Mouse (Mus musculus) gastrocnemius, adult 18-20 months (tissue): ENCODE data around the gene Mrgprg. TPM values are rescaled to one million over a fixed set of nuclear protein-coding genes. Genes with fewer than 3 reads are reported as not detected.

Source experiments
- DNase-seq: peaks from one replicate; pipeline ENCODE4 v3.0.0; 2021; ENCODE audit warnings: low spot score
- long read RNA-seq, 2 experiments: library from polyadenylated mRNA; stranded (forward); transcript quantifications; one replicate each; pipeline ENCODE4 v2.0.0; 2021
- total RNA-seq, 2 experiments: library from RNA; stranded (reverse); gene quantifications; 2 replicates each; pipeline ENCODE4 v1.2.3; 2021

The Mrgprg gene
- total RNA-seq: under 1 TPM; 0.43 to 0.71 TPM
- long read RNA-seq, experiment 1: 0 reads
- long read RNA-seq, experiment 2, partial matches to known transcripts: 0 of 1 reads
- long read RNA-seq, experiment 2, other reads (novel, unspliced or antisense): 1 of 1 reads

DNA sequence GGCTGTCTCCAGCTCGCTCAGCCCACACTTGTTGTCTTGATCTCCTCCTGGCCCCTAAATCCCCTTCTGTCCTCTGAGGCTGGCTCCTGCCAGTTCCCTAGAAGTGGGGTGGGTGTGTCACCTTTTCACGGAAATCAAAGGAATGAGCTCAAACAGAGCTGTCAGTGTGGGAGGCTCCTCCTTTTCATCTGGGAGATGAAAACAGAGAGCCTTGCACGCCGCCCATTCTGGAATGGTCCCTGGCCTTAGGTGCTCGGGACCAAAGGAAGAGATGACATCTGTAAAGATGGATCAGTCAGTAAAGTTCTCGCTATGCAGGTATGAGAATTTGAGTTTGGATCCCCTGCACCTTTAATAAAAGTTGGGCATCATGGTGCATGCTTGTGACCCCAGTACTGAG lies at the start of gene Mrgprg:
Mrgprg (minus strand) TSS at position 101 of the 400 bp plus-strand sequence.
- DNase-seq: no peak

DNA sequence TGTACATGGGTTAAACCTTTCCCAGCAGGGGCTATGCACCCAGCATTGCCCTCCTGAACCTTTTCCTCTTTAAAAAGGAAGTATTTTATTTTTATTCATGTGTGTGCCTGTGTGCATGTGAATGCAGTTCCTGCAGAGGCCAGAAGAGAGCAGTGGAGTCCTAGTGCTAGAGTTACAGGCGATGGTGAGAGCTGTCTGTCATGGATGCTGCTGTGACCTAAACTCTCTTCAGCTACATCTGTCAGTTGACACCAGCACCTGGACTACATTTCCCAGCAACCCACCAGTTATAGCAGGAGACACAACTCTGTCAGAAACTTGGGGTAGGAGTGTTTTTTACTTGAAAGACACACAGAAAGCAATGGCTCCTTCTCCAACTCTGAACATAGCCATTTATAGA lies 42.1 kb upstream of the Mrgprg start:
- DNase-seq: no peak

DNA sequence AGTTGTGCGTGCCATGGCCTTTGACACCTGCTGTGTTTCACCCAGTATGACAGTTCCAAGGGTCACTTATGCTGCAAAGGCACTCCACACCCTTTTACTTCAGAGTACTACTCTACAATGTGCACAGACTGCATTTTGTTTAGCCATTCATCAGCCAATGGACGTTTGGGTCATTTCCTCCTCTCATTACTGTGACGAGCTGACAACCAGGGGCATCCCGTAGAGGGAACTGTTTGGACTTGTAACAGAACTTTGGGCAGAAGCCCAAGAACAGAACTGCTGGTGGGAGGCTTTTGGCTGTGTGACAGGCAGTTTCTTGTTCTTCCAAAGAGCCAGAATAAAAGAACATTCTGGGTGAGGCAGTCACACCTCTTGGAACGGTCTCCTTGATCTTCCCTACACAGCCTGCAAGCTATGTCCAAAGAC lies 38.4 kb upstream of the Mrgprg start:
- no peak for DNase-seq

DNA sequence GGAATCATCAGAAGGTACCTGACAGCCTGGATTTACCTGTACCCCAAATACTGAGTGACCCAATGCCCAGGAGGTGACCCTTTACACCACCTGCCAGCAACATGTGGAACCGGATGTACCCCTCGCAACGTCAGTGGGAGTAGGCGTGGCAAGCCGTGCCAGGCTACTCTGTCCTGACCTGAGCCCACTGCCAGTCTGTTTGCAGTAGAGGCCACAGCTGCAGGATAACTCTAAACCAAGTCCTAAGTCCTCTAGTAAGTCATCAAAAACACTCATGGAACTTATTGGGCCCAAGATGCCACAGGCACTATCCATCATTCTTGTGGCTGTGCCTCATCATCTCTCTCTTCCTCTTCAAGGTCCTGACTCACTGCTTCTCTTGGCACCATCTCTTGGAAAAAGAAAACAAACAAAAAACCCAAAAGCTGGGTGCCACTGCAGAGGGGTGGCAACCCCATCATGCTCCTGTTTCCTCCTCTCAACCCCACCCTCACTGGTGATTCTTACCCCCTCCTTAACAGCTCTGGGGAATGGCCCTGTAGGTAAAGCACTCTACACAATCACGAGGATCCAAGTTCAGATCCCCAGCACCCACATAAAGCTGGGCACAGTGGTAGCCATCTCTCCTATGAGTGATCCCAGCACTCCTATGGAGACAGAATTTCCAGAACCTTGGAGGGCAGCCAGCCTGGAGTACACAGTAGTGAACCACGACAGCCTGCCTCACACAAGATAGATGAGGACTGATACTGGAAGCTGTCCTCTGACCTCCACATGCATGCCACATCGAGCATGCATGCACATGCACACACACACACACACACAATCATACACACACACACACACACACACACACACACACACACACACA lies 34.6 kb upstream of the Mrgprg start:
- no peak for DNase-seq

DNA sequence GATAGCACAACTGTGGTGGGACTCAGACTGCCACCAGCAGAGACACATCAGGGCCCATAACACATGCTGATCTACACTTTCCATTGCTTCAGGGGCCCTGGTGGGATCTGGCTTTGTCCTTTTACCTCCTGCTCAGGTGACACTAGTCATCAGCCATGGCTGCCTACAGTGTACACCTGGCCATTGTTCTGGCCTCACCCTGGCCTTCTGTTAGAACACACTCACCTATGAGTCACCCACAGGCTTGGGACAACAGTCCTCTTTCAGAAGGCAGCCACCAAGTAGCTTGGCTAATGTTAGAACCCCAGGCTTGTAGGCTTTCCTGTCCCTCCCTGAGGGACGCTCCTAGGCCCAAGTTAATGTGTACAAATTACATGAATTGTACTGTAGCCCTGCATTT lies 34.0 kb upstream of the Mrgprg start:
- DNase-seq: no peak

DNA sequence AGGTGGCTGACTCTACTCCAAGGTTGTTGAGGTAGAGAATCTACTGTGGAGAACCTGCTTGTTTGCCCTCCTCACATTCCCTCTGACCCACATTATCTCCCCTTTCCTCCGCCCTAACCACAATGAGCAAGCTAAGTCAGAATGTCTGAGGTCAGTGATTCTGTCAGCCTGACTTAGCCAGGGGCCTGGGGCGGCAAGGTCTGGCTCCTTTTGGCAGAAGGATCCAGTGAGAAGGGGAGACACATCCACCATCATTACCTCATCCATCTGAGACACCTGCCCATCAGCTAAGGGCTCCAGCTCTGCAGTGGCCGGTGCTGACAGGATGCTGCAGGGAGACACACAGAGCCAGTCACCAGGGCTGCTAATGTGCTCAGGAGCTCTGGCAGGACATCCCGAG lies 32.0 kb upstream of the Mrgprg start:
- DNase-seq: no peak

DNA sequence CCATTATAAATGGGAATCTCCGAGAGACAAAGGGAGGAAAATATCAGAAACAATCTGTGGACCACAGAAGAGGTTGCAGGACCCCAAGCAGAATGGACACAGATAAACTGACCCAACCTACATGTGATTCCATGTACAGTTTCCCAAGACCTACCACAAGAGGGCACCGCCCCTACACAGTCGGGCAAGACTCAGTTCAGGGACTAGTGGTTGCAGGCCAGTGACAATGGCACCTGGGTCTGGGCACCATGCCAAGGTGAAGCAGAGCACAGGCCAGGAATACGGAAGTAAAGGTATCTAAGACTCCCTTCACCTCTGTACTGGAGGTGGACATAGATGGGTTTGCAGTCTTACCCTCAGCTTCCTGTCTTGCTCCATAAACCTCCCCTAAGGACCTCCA lies 26.3 kb upstream of the Mrgprg start:
- no peak for DNase-seq

DNA sequence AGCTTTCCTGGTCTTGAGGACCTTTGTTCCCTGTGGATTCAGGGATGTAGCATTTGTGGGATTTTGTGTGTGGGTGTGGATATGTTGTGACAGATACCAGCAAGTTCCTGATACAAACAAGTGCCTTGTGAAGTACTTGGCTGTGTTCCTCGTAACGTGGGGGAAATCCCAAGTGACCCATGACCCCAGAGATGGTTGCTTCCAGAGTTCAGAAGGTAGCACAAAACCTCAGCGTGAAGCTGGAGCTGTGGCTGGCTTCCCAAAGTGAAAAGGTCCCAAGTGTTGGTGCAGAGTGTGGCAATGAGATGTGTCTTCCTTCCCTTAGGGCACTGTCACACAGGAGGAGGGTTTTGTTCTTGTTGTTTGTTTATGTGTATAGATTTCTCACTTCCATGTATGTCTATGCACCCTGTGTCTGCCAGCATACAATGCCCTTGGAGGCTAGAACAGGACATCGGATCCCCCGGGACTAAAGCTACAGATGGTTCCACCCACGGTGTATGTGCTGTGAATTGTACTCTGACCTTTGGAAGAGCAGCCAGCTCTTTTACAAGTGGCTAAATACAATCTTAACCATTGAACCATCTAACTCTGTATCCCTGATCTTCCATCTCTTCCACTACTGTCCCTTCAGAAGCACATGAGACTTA lies 25.7 kb upstream of the Mrgprg start:
- no peak for DNase-seq

DNA sequence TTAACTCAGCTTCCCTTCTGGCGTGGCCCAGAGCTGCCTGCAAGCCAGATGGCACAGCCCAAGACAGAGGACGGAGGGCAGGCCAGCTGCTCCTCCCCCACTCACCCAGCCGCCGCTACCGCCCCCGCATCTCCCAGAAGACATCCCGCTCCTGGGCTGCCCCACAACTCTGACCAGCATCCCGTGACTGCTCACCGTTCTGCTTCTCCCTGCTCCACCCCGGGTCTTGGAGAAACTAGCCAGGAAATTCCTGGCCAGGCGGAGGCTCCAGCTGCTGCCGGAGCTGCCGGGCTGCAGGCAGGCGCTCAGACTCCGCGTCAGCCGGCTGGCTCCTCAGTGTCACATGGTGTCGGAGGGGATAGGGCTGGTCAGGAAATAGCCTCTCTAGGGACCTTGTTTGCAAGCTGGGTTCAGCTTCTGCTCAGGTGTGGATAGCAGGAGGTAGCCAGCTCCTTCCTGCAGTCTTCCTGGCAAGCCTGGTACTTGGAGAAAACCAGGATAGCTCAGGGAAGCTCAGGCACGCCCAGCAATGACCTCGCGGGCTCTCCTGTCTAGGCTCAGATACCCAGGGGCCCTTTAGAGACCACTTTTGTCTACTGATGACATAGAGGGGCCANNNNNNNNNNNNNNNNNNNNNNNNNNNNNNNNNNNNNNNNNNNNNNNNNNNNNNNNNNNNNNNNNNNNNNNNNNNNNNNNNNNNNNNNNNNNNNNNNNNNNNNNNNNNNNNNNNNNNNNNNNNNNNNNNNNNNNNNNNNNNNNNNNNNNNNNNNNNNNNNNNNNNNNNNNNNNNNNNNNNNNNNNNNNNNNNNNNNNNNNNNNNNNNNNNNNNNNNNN lies 17.4 kb upstream of the Mrgprg start, which contains the start of gene Mrgpre:
Mrgpre (minus strand) TSS at position 505 of the 834 bp plus-strand sequence.
- DNase-seq: peak; percentile 85

DNA sequence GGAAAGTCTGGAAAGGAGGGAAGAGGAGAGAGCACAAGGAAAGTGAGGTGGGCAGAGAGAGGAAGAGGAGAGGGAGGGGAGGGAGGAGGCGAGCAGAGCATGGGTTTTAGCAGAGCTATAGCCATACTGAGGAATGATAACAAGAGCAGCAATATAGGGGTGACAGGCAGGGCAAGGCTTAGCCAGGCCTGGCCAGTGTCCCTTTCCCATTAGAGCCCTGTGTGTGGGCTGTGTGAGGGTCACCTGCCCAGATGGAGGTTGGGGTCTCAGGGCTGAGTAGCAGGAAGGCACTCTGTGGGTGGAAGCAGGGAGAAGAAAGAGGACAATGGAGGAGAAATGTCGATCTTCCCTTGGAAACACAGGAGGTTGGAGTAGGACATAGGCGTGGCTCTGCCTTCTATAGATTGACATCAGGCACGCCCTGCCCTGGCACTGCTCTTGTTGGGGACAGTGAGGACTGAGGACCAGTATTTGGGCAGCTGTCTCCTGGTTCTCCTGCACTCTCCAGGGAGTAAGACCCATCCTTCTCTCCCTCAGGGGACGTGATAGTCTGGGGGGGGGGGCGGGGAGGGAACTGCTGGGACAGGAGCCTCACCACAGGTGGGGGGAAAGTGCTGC lies 16.7 kb upstream of the Mrgprg start:
- DNase-seq: no peak

DNA sequence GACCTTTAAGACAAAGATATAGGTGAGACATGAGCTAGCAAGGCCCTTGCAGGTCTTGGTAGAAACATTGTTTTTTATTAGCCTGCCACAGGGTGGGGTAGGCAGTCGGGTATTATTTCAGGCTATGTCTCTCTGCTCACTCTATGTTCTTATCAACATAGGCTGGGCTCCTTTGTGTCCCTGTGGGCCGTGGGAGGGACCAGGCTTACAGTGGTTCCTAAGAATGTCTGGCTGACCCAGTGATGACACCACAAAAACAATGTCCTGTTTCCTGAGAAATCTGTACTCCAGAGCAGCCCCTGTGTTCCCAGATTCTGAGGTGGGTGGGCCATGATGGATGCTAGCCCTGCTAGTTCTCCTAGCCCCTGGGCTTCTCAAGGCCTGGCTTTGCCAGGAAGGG lies 10.6 kb upstream of the Mrgprg start:
- peak; percentile 38 for DNase-seq

DNA sequence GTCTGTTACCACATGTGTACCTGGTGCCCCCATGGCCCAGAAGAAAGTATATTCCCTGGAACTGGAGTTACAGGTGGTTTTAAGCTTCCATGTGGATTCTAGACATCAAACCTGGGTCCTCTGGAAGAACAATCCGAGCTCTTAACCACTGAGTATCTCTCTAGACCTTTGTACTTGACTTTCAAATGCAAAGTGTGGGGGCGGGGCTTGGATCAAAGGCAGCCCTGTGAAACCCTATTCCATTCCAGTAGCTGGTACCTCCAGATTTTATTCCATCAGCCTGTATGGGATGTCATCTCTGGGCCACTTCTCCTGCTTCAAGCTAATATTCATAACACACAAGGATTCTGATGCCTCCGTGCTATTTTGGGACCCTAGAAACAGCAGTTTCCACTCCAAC lies 9.3 kb upstream of the Mrgprg start:
- DNase-seq: no peak

DNA sequence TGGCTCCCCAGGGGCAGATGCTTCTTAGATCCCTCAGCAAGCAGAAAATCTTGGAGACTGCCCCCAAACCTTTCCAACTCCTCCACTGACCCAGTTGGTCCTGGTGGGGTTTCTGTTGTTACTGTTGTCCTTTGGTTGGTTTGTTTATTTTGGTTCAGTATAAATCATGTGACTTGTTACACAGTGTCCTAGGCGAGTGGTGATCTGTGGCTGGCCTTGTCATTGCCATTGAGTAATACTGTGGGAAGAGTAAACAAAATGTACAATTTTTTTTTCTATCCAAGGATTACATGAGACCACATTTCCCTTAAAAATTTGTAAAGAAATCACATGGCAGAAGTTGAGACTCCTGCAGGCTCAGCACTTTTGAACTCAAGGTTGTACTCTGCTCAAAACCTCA lies 2.7 kb upstream of the Mrgprg start:
- DNase-seq: no peak

DNA sequence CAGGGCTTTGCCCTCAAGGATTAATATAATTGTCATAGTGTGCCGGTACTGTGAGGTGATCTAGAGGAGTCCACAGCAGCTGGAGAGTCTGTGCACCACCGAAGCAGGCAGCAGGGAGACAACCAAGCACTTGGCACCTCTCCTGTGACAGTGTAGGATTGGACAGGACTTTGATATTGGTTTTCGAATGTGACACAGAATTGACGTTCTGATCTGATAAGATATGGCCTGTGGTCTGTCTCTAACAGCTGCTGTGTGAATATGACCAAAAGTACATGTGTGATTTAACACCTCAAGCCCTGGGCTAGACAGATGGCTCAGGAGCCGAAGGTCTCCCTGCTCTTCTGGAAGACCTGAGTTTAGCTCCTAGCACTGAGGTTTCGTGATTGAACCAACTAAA lies 1.5 kb upstream of the Mrgprg start:
- DNase-seq: no peak

DNA sequence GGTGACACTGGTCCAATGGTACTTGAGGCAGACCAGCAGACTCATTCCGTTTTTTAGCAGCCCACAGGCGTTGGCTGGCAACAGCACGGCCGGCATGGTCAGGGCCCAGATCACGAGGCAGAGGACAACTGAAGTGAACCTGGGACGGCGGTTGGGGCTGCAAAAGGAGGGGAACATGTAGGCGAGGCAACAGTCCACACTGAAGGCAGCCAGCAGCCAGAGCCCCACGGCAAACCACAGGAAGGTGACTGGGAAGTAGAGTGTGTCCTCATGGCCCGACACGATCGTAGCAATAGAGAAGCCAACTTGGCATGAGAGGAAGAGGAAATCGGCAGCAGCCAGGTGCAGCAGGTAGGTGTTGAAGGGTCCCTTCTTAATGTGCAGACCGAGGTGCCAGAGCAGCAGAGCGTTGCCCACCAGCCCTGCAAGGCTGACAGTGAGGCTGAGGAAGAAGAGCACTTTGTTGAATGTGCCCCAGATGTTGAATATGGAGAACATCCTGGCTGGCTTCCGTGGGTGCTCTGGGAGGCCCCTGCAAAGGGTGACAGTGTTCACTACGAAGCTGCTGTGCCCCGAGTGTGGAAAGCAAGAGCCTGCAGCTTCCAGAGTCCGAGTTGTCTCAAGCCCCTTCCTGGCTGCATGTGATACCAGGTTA lies 1.8 kb downstream of the Mrgprg start:
- no peak for DNase-seq

DNA sequence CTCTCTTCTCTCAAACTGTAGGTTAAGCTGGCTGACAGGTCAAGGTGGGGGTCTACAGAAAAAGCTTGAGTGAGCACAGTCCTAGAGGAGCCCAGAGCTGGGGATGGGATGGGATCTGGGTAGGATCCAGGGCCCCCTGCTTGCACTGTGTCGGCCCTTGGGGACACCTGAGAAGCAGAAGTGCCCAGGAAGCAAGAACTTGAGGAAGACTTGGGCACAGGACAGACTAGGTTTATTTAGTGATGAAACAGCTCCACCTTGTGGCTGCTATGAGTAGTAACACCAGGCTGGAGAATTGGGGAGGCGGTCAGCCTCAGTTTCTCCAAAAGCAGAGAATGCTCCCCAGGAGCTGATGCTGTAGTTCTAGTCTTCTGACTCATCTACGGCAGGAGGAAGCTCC lies 3.0 kb downstream of the Mrgprg start:
- DNase-seq: no peak

DNA sequence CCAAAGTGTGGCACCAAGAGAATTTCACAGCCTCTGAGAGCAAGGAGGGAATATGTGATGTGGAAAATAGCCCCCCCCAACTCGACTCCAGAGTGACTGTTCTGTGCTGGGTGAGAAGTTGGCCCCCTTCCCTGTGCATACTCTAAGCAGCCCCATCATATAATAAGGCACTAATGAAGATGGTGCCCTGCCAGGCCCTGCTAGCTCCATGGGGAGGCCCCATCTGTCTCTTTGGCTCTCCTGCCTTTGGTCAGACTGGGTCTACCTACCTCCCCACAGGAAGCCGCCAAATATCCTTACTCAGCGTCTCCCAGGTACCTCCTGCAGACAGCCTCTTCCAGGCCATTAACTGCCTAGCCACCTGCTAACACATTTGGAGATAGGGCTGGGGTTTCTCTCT lies 7.8 kb downstream of the Mrgprg start:
- DNase-seq: no peak

DNA sequence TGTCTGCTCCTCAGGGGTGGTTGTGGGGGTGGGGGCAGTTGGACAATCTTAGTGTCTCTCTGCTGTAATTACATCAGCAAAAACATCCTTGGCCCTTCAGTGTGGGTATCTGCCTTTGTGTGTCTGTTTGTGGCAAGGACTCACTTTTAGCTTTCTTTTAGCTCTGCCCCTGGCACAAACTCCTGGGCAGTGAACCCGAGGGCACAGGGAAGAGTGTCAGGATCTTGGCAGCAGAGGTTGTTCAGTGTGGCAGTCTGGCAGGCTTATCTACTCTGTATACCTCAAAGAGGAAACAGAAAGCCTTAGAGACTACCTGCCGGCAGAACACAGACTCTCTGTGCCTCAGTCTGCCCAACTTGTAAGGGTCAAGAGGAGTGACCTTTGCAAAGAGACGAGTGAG lies 9.1 kb downstream of the Mrgprg start:
- DNase-seq: no peak

DNA sequence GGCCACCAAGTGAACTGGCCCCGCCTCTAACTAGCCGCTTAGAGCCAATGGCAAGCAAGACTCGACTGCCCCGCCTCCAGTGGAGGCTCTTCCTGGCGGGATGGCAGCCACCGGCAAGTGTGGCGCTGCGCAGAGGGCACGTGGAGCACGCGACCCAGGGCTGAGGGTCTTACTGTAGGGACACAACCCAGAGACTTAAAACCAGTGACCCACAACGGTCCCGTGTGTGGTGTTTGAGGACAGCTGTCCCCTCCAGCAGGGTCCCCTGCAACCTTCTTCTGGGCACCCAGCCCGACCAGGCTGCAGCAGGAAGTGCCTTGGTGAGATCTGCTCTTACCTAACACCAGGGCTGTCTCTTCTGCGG lies 9.8 kb downstream of the Mrgprg start:
- DNase-seq: peak; percentile 79

DNA sequence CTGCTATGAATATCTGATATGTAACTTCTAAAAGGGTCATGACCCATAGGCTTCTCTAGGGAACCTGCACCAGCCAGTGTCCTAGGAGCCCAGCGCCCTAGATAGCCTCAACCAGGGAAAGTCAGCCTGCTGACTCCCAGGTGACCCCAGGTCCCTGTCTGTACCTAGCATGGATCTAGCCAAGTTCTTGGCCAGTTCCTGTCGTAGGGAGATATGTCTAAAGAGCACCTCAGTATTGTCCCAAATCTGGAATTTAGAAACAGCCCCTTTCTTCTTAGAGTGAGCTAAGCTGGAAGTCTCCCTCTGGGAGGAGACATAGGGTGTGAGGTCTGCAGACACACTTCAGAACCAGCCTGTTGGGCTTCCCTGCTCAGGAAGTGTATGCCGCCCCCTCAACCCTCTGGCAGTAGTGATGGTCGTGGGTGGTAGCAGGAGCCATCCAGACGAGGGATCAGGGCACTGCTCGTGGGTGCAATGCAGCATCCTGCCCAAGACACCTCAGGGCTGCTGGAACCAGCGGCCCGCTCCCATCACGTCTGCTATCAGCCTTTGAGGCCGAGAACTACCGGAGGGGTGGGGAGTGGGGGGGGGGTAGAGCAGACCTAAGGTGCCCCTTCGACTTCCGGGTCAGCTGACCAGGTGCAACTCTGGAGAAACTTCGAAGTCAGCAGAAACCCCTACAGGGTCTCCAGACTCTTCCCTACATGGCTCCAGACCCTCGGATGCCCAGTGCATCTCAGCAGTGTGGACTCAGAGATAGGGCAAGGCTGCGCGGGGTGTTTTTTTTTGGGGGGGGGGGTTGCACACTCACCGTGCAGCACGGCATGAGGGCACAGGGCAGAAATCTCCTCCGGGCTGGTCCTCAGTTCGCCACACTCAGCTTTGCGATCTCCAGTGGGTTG lies 10.4 kb downstream of the Mrgprg start, which contains the start of gene Osbpl5:
Osbpl5 (minus strand) TSS at position 861 of the 902 bp plus-strand sequence.
- DNase-seq: no peak
